Mouse (Mus musculus) forebrain, embryonic 11.5 days (tissue): Measurements from ENCODE around the gene Olfr896-ps1. TPM values are rescaled to one million over a fixed set of nuclear protein-coding genes. Genes with fewer than 3 reads are reported as not detected.

ENCODE experiments used
- ATAC-seq: fragments of 200-750 bp; cut with Nextera tagmentation; replicated peaks from 2 replicates; pipeline ENCODE4 v1.8.0; 2017; ENCODE audit warnings: moderate TSS enrichment; ENCODE audit not compliant: low FRiP score
- DNase-seq: peaks from one replicate; pipeline ENCODE4 v3.0.0-alpha.2; 2017; ENCODE audit warnings: low spot score
- H3K27ac ChIP-seq: fragments of 300-500 bp; sonication (generic); 2 replicates; pipeline ENCODE4 v1.5.1; 2014; ENCODE audit warnings: low read depth, low read length
- H3K27me3 ChIP-seq: fragments of 300-500 bp; sonication (generic); 2 replicates; pipeline ENCODE4 v1.6.1; 2014; ENCODE audit warnings: mild to moderate bottlenecking, low read length, mixed read lengths; ENCODE audit not compliant: control insufficient read depth, insufficient read depth
- H3K36me3 ChIP-seq: fragments of 300-500 bp; sonication (generic); 2 replicates; pipeline ENCODE4 v1.6.1; 2014; ENCODE audit warnings: mild to moderate bottlenecking, low read length, moderate library complexity, mixed read lengths; ENCODE audit not compliant: control insufficient read depth, insufficient read depth
- H3K4me1 ChIP-seq: fragments of 300-500 bp; sonication (generic); replicated peaks from 2 replicates; pipeline ENCODE4 v1.6.1; 2014; ENCODE audit warnings: low read length, mixed read lengths; ENCODE audit not compliant: control insufficient read depth, insufficient read depth
- H3K4me2 ChIP-seq: fragments of 300-500 bp; sonication (generic); 2 replicates; pipeline ENCODE4 v1.6.1; 2014; ENCODE audit warnings: low read depth, mild to moderate bottlenecking, low read length, moderate library complexity, mixed read lengths; ENCODE audit not compliant: severe bottlenecking
- H3K4me3 ChIP-seq: fragments of 300-500 bp; sonication (generic); 2 replicates; pipeline ENCODE4 v1.5.1; 2014; ENCODE audit warnings: low read depth, low read length
- H3K9ac ChIP-seq: fragments of 300-500 bp; sonication (generic); 2 replicates; pipeline ENCODE4 v1.6.1; 2014; ENCODE audit warnings: low read length
- H3K9me3 ChIP-seq: fragments of 300-500 bp; sonication (generic); 2 replicates; pipeline ENCODE4 v1.6.1; 2016; ENCODE audit warnings: low read length, mixed read lengths; ENCODE audit not compliant: control insufficient read depth
- WGBS: fragments of 180-500 bp; shearing (Covaris S2); extraction: QIAGEN DNeasy Blood & Tissue Kit; methylation state at CpG from one replicate; pipeline ENCODE4 v1.1.7; 2014; 5-methylcytosine and 5-hydroxymethylcytosine counted together
- polyA plus RNA-seq: library from polyadenylated mRNA; unstranded; fragments of >200 nt; fragmentation: Nextera tagmentation; extraction: Ambion mirVana; gene quantifications from 2 replicates; pipeline ENCODE4 v1.2.1, GENCODE M21; 2014

Gene Olfr896-ps1
- not detected in 2 replicates for polyA plus RNA-seq

DNA sequence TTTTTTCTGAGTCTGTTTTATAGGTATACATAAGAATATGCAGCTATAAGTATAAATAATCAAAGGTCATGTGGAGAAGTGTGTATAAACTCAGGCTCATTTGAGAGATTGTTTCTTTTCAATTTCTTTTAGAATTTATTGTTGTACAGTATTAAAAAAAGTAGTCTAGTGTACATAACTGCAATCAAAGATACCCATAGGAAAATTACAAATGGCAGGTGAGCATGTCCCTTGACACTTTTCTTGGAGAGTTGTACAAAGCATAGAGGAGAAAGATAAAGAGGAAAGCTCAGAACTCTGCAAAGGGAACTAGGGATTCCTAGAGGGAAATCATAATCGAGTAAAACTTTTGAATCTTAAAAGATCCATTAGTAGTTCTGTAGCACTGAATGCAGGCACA, at the start of gene Olfr896-ps1:
Olfr896-ps1 (plus strand) TSS at position 301 of the 400 bp plus-strand sequence.
- no peak within 1 kb of the TSS for H3K4me3 ChIP-seq
- H3K9me3 ChIP-seq: no peaks in the 10 kb centered on the region
- H3K4me1 ChIP-seq: no peaks in the 10 kb centered on the region
- H3K27ac ChIP-seq: no peak within 1 kb of the TSS
- WGBS: 84% methylated on average over 1 of the region's 1 CpGs
- H3K36me3 ChIP-seq: no peaks in the 10 kb centered on the region
- no peak for DNase-seq
- H3K9ac ChIP-seq: no peak within 1 kb of the TSS
- H3K4me2 ChIP-seq: no peak within 1 kb of the TSS
- no peak for ATAC-seq
- no peaks in the 10 kb centered on the region for H3K27me3 ChIP-seq

DNA sequence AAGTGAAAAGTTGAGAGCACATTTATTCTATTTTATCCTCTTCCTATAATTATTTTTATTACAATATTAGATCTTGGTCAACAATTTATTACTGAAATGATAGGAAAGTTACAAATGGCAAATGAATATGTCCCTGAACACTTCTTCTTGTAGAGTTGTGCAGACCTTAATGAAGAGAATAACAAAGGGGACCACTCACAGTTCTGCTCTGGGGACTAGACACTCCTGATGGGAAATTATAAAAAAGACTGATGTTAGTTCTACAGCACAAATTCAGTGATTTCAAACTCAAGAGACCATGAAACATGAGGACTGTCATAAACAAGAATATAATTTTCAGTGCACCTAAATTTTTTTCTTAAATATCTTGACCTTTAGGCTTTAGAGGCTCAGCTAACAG, 38.4 kb upstream of the Olfr896-ps1 start, which contains the start of gene Olfr143:
Olfr143 (plus strand) TSS at position 301 of the 400 bp plus-strand sequence.
- Histone ChIP-seq H3K4me1 (no peaks in the 10 kb centered on the region), H3K4me2 (no peak within 1 kb of the TSS), H3K9ac (no peak within 1 kb of the TSS), H3K9me3 (no peaks in the 10 kb centered on the region), H3K4me3 (no peak within 1 kb of the TSS), H3K27ac (no peak within 1 kb of the TSS), H3K27me3 (no peaks in the 10 kb centered on the region), H3K36me3 (no peaks in the 10 kb centered on the region)
- DNase-seq (no peak), ATAC-seq (no peak)

DNA sequence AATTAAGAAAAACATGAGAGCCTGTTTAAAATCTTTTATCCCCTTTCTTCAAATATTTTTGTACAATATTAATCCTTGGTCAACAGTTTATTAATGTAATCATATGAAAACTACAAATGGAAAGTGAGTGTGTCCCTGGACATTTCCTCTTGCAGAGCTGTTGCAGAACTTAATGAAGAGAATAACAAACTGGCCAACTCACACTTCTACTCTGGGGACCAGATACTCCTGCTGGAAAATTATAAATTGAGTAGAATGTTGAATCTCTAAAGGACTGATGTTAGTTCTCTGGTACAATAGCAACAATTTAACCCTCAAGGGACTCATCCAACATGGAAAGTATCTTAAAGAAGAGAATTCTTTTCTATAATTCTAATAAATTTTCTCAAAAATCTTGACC, 23.4 kb upstream of the Olfr896-ps1 start, which contains the start of gene Olfr895:
Olfr895 (plus strand) TSS at position 301 of the 400 bp plus-strand sequence.
- Histone ChIP-seq H3K4me2 (no peak within 1 kb of the TSS), H3K27ac (no peak within 1 kb of the TSS), H3K36me3 (no peaks in the 10 kb centered on the region), H3K9me3 (no peaks in the 10 kb centered on the region), H3K27me3 (no peaks in the 10 kb centered on the region), H3K9ac (no peak within 1 kb of the TSS), H3K4me3 (no peak within 1 kb of the TSS), H3K4me1 (no peaks in the 10 kb centered on the region)
- ATAC-seq: no peak
- no peak for DNase-seq

GRCm38 (mm10) chr9:38328760-38329159, 37.9 kb downstream of the Olfr896-ps1 start, which contains the start of gene Olfr25:
Gene Olfr25 (plus strand): TSS chr9:38329060.
- no peaks in the 10 kb centered on the region for H3K27me3 ChIP-seq
- 75% methylated on average over 3 of the region's 3 CpGs for WGBS
- DNase-seq: no peak
- no peak within 1 kb of the TSS for H3K9ac ChIP-seq
- ATAC-seq: no peak
- no peak within 1 kb of the TSS for H3K4me2 ChIP-seq
- no peaks in the 10 kb centered on the region for H3K36me3 ChIP-seq
- no peak within 1 kb of the TSS for H3K27ac ChIP-seq
- no peaks in the 10 kb centered on the region for H3K9me3 ChIP-seq
- H3K4me1 ChIP-seq: no peaks in the 10 kb centered on the region
- no peak within 1 kb of the TSS for H3K4me3 ChIP-seq

Other genes with a start within 250 kb of the Olfr896-ps1 start
- gene Olfr884, start 244.6 kb upstream of the Olfr896-ps1 start, polyA plus RNA-seq: not detected in 2 replicates
- gene Olfr885, start 229.8 kb upstream of the Olfr896-ps1 start, polyA plus RNA-seq: not detected in 2 replicates
- not detected in 2 replicates for gene Olfr887, start 207.0 kb upstream of the Olfr896-ps1 start, polyA plus RNA-seq
- not detected in 2 replicates for gene Olfr888, start 183.0 kb upstream of the Olfr896-ps1 start, polyA plus RNA-seq
- gene Olfr889, start 175.9 kb upstream of the Olfr896-ps1 start, polyA plus RNA-seq: 0.11 and 0.12 TPM in 2 replicates
- not detected in 2 replicates for gene Olfr890, start 148.6 kb upstream of the Olfr896-ps1 start, polyA plus RNA-seq
- gene Olfr891, start 110.3 kb upstream of the Olfr896-ps1 start, polyA plus RNA-seq: not detected in 2 replicates
- gene Olfr893, start 82.7 kb upstream of the Olfr896-ps1 start, polyA plus RNA-seq: not detected in 2 replicates
- gene Olfr894, start 73.1 kb upstream of the Olfr896-ps1 start, polyA plus RNA-seq: not detected in 2 replicates
- not detected in 2 replicates for gene Olfr143, start 38.3 kb upstream of the Olfr896-ps1 start, polyA plus RNA-seq
- gene Olfr895, start 23.3 kb upstream of the Olfr896-ps1 start, polyA plus RNA-seq: not detected in 2 replicates
- not detected in 2 replicates for gene Olfr25, start 38.0 kb downstream of the Olfr896-ps1 start, polyA plus RNA-seq
- not detected in 2 replicates for gene Olfr898, start 57.3 kb downstream of the Olfr896-ps1 start, polyA plus RNA-seq
- gene Olfr250, start 75.8 kb downstream of the Olfr896-ps1 start, polyA plus RNA-seq: not detected in 2 replicates
- gene Olfr251, start 86.0 kb downstream of the Olfr896-ps1 start, polyA plus RNA-seq: not detected in 2 replicates
- not detected in 2 replicates for gene Olfr147, start 110.6 kb downstream of the Olfr896-ps1 start, polyA plus RNA-seq
- not detected in 2 replicates for gene Olfr901, start 138.3 kb downstream of the Olfr896-ps1 start, polyA plus RNA-seq
- not detected in 2 replicates for gene Olfr902, start 156.5 kb downstream of the Olfr896-ps1 start, polyA plus RNA-seq
- not detected in 2 replicates for gene Olfr904, start 172.0 kb downstream of the Olfr896-ps1 start, polyA plus RNA-seq
- gene Olfr905, start 180.0 kb downstream of the Olfr896-ps1 start, polyA plus RNA-seq: not detected in 2 replicates
- gene Olfr906, start 196.0 kb downstream of the Olfr896-ps1 start, polyA plus RNA-seq: not detected in 2 replicates
- gene Olfr907, start 204.7 kb downstream of the Olfr896-ps1 start, polyA plus RNA-seq: not detected in 2 replicates
- gene Olfr911-ps1, start 230.5 kb downstream of the Olfr896-ps1 start, polyA plus RNA-seq: not detected in 2 replicates
- gene Olfr910, start 246.7 kb downstream of the Olfr896-ps1 start, polyA plus RNA-seq: not detected in 2 replicates